Mouse (Mus musculus): ENCODE results near the gene Itk.

Itk gene

DNA sequence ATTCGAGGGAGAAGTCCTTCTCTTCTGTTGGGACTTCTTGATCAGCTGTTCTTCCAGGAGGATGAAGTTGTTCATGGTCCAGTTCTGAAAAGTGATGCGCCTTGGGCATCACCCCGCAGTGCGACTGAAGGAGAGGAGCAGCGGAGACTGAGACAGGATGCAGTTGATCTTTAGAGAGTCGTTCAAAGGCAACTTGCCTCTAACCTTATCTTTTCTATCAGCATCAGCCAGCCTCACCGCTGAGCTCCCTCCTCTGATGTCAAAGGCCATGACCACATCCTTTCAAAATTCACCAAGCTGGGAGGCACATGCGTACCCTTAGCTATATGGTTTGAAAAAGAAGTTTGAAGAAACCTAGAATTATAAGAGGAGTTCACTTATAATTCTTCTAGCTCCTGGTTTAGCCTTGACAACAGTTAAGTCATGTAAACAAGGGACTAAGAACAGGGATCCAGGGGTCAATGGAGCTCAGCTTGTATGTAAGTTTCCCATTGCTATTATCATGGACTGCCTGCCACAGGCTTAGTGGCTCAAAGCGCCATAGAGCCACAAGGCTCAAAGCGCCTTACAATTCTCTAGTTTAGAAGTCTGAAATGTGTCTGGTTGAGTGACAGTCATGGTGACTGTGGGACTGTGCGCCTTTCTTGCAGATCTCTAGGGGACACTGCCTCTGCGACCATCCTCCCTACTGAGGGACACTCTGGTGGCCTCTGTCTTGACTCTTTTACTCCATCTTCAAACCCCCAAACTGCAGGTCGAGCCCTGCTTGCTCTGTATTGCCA is at the start of gene Itk:
Itk (minus strand) TSS at position 180 of the 782 bp plus-strand sequence.
- DNase-seq (ENCODE audit: low read depth, low spot score), result no peak

DNA sequence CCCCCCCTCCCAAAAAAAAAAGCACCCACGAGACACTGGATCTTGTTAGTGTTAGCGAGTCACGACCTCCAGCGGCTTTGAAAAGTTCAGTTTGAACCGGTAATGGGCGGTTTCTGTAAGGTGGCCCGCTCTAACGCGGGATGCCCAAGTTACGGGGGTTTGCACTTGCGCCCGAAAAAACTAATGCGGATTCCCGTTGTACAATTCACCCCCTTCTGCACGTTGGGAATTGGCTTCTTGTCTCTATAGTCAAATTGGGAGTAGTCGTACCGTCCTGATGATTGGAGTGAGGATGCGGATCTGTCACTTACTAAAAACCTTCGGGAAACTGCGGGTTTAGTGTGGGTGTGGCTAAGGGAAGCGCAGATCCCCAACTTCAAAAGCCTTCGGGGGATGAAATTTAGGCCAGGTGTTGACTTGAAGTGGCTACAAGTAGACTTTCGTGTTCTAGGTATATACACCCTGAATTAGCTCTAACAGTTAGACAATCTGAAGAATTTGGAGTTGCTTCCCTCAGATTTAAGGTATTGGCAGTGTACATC is 48.2 kb upstream of the Itk start:
- no peak for DNase-seq (ENCODE audit: low read depth, low spot score)

DNA sequence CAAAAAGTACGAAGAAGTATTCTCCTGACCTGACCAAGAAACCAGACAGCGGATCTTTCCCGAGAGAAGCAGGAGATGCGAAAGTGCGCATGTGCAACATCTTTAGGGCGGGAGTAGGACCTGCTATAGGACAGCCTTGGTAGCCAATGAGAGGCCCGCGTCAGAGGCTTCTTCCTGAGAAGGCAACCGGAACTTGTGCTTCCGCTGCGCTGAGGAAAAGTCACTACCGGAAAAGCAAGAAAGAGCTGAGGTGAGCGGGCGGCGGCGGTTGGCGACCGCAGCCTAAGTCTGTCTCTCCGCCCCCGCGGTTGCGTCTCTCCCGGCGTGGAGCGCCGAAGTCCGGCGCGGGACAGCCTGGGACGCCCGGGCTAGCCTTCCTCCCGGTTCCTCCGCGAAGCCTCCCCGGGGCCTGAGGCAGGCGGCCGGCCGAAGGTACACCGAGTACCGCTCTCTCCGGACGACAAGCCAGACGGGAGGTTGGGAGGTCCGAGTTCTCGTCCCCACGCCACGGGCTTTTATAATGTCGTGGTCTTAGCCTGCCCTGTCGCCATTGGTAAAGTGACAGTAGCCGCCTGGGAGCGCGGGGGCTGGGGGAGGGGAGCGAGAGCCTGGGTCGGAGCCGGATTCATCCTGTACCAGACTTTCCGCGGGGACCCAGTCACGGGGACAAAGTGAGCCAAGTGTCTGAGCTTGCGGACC is 47.6 kb upstream of the Itk start, which contains the start of gene Med7:
Med7 (plus strand) TSS at position 166 of the 699 bp plus-strand sequence.
- peak; percentile 98 for DNase-seq (ENCODE audit: low read depth, low spot score)

DNA sequence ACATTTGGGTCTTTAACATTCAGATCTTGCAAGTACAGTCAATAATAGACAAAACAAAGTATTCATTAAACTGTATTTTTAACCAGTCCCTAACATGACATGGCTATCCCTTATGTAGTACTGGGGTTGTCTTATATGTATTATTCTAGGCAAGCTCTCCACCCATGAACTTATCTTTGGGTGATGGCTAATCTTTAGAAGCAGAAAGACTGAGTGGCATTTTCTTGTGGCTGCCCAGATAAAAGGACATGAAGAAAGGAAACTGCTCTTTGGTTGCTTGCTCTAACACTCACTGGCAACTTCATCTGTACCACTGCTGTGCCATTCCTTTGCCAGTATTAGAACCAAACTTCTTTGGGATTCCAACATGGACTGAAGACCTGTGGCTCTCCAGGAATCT is 46.0 kb upstream of the Itk start:
- DNase-seq (ENCODE audit: low read depth, low spot score), result no peak

DNA sequence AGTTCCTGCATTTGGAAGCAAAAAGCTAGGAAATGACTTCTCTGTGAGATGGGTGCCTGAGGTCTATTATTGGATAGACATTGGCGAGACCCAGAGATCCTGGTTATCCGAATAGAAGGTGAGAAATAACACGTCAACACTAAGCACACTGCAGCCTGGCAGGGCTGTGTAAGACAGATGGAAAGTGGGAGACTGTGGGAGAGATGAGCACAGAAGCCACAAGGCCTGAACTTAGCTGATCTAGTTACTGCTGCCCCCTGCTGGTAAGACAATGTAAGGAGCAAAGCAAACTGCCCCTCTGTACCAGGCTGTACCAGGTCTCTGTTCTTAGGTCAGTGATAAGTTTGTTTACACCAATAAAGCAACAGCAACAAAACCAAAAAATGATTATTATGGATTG is 41.8 kb upstream of the Itk start:
- peak; percentile 90 for DNase-seq (ENCODE audit: low read depth, low spot score)

DNA sequence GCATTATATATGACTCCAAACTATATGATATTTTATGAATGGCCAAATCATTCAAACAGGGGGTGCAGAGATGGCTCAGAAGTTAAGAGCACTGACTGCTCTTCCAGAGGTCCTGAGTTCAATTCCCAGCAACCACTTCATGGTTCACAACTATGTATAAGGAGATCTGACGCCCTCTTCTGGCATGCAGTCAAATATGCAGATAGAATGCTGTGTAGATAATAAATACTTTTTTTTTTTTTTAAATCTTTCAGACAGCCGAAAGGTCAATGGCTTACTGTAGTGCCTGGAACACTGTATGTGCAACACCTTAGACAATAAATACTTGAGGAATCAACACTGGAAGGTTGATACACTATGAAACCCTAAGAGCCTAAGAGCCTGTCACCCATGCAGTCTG is 40.8 kb upstream of the Itk start:
- no peak for DNase-seq (ENCODE audit: low read depth, low spot score)

- DNase-seq (ENCODE audit: low read depth, low spot score), result peak; percentile 48
Measured at GRCm38 (mm10) chr11:46428131-46428530, 38.8 kb upstream of the Itk start.

- no peak for DNase-seq (ENCODE audit: low read depth, low spot score)
Measured at GRCm38 (mm10) chr11:46421086-46421888, 32.0 kb upstream of the Itk start.

DNA sequence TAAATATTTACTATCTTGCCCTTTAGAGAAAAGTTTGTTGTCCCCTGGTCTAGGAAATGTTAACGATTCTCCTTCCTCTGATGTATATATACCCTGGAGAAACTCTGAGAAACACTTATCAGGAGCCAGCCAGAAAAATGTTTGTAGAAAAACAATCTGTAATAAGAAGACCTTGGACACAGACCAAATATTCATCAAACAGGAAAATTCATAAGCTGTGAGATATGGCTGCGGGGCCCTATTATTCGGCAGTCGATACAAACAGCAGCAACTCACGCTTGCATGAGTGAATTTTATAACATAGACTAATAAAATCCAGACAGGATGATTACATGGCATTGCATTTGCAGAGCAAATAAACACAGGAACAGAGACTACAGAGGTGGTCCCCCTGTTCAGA is 29.5 kb upstream of the Itk start:
- no peak for DNase-seq (ENCODE audit: low read depth, low spot score)

DNA sequence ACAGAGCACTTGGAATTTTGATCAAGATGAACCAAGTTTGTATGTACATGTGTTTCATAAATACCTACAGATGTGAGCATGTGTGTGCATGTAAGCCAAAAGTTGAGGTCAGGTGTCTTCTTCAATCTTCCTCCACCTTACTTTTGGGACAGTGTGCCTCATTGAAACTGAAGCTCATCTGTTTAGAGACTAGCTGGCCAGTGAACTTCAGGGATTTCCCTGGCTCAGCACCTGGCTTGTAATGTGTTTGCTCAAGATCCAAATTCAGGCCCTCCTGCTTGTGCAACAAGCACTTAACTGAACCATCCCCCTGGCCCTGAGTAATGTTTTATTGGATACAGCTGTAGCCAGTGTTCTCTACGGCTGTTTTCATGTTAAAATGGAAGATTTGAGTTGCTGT is 29.1 kb upstream of the Itk start:
- no peak for DNase-seq (ENCODE audit: low read depth, low spot score)

DNA sequence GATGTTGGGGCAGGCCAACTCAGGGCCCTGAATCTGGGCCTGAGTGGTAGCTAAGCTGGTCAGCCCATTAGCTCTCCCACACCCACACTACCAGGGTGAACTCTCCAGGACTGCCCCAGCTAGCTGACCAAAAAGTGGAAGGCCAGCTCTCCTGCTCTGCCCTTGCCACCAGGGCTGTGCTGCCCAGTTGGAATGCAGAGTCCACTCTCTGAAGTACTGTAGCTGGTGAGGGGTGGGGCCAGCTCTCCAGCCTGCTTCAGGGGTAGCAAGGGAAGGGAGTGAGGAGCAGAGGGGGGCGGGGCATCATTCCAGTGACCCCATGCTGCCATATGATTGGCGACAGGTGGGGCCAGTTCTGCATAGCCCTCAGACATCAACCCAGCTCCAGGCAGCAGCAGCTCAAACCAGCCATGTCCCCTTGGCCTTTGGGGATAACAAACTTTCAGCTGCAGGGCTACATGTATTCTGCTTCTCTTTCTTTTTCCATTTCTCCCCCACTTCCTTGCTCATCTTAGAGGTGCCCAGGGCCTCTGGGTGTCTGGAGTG is 20.8 kb upstream of the Itk start:
- peak; percentile 23 for DNase-seq (ENCODE audit: low read depth, low spot score)

GRCm38 (mm10) chr11:46406721-46407120 is 17.4 kb upstream of the Itk start:
- no peak for DNase-seq (ENCODE audit: low read depth, low spot score)

DNA sequence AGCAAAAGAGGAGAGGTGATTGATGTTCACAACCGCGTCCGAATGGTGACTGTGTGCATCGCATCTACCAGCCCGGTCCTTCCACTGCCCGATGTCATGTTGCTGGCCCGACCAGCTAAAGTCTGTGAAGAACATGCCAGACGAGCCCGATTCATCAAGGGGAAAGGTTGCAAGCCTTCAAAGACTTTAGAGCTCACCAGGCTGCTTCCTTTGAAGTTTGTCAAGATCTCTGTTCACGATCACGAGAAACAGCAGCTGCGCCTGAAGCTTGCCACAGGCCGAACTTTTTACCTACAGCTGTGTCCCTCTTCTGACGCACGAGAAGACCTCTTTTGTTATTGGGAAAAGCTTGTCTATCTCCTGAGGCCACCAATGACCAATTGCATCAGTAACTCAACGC is 15.7 kb upstream of the Itk start:
- DNase-seq (ENCODE audit: low read depth, low spot score), result no peak

DNA sequence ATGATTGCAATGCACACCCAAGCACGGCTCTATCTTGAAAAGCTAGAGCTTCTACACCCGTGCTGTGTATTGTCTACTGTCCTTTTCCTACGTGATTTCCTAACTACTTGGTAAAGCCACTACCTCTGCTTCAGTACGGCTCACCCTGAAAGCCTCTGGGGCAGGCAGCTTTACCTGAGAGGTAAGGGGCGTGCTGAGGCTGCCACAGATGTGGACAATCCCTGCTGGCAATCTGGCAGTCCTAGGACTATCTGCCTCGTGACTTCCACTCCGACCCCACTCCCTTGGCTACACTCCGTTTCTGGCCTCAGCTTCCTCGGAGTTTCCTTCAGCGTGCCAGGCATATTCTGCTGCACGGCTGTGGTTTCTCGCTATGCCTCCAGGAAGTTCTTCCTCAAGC is 12.2 kb upstream of the Itk start:
- no peak for DNase-seq (ENCODE audit: low read depth, low spot score)

- DNase-seq (ENCODE audit: low read depth, low spot score), result no peak
Measured at GRCm38 (mm10) chr11:46398933-46399383, 9.6 kb upstream of the Itk start.

- no peak for DNase-seq (ENCODE audit: low read depth, low spot score)
Measured at GRCm38 (mm10) chr11:46398473-46398872, 9.2 kb upstream of the Itk start.

DNA sequence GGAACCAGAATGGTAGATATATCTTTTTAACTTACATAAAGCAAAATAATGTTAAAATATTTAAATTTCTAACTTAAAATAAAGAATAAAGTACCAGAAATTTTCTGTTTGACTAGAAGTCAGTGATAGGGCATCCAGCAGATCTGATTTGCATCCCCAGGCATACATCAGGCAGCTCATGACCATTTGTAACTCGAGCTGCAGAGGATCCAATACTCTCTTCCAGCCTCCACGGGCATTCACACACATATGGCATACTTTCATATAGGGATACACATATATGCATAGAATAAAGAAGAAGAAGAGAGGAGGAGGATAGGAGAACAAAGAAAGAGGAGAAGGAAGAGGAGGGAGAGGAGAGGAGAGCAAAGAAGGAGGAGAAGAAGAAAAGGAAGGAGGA is 8.6 kb upstream of the Itk start:
- no peak for DNase-seq (ENCODE audit: low read depth, low spot score)

GRCm38 (mm10) chr11:46396860-46397179 is 7.5 kb upstream of the Itk start:
- no peak for DNase-seq (ENCODE audit: low read depth, low spot score)

GRCm38 (mm10) chr11:46396167-46396859 is 7.0 kb upstream of the Itk start, which contains the start of gene Fam71b:
TSS of gene Fam71b (plus strand) at chr11:46396559.
- no peak for DNase-seq (ENCODE audit: low read depth, low spot score)

- no peak for DNase-seq (ENCODE audit: low read depth, low spot score)
Measured at GRCm38 (mm10) chr11:46395698-46396097, 6.4 kb upstream of the Itk start.

DNA sequence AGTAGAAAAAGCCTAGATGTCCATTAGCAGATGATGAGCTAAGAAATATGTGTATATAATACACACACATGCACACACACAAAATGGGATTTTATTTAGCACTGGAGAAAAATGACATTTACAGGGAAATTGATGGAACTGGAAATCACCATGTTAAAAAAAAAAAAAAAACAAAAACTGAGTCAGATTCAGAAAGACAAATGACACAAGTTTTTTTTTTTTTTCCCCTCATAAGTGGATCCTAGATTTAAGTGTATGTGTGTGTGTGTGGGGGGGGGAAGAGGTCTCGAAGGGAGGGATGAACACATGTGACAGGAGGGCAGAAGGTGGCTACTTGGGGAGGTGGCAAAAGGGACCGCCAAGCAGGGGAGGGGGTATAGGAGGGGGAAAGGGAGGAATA is 5.8 kb upstream of the Itk start:
- DNase-seq (ENCODE audit: low read depth, low spot score), result no peak

All from ZHBTc4 (cell line).